Mouse (Mus musculus) neural tube, embryonic 15.5 days (tissue): ENCODE measurements around the gene Hpse2. TPM values are rescaled to one million over a fixed set of nuclear protein-coding genes. Genes with fewer than 3 reads are reported as not detected.

ENCODE experiments used
- ATAC-seq: fragments of 200-750 bp; cut with Nextera tagmentation; 2 replicates; pipeline ENCODE4 v1.8.0; 2017; ENCODE audit warnings: mild to moderate bottlenecking, moderate TSS enrichment, moderate library complexity; ENCODE audit not compliant: low FRiP score
- H3K27ac ChIP-seq: fragments of 300-500 bp; sonication (generic); replicated peaks from 2 replicates; pipeline ENCODE4 v1.5.1; 2015; ENCODE audit warnings: mild to moderate bottlenecking, inconsistent platforms
- H3K27me3 ChIP-seq: fragments of 300-500 bp; sonication (generic); replicated peaks from 2 replicates; pipeline ENCODE4 v1.6.1; 2015; ENCODE audit warnings: inconsistent platforms
- H3K36me3 ChIP-seq: fragments of 300-500 bp; sonication (generic); 2 replicates; pipeline ENCODE4 v1.6.1; 2015; ENCODE audit warnings: inconsistent platforms
- H3K4me1 ChIP-seq: fragments of 300-500 bp; sonication (generic); 2 replicates; pipeline ENCODE4 v1.6.1; 2015; ENCODE audit warnings: inconsistent platforms
- H3K4me2 ChIP-seq: fragments of 300-500 bp; sonication (generic); 2 replicates; pipeline ENCODE4 v1.6.1; 2015; ENCODE audit warnings: inconsistent platforms, mild to moderate bottlenecking, moderate library complexity
- H3K4me3 ChIP-seq: fragments of 300-500 bp; sonication (generic); replicated peaks from 2 replicates; pipeline ENCODE4 v1.5.1; 2015; ENCODE audit warnings: mild to moderate bottlenecking, inconsistent platforms
- H3K9ac ChIP-seq: fragments of 300-500 bp; sonication (generic); replicated peaks from 2 replicates; pipeline ENCODE4 v1.6.1; 2015; ENCODE audit warnings: mild to moderate bottlenecking, inconsistent platforms
- H3K9me3 ChIP-seq: fragments of 300-500 bp; sonication (generic); replicated peaks from 2 replicates; pipeline ENCODE4 v1.6.1; 2016; ENCODE audit warnings: inconsistent platforms
- WGBS: fragments of 180-500 bp; shearing (Covaris S2); methylation state at CpG from one replicate; pipeline ENCODE4 v1.1.7; 2015; ENCODE audit warnings: mixed read lengths; 5-methylcytosine and 5-hydroxymethylcytosine counted together
- polyA plus RNA-seq: library from polyadenylated mRNA; unstranded; fragments of >200 nt; fragmentation: Nextera tagmentation; extraction: Ambion mirVana; gene quantifications from 2 replicates; pipeline ENCODE4 v1.2.1, GENCODE M21; 2015

Hpse2 gene
- polyA plus RNA-seq, 1 experiment from 2014 or later = 0.24 TPM

DNA sequence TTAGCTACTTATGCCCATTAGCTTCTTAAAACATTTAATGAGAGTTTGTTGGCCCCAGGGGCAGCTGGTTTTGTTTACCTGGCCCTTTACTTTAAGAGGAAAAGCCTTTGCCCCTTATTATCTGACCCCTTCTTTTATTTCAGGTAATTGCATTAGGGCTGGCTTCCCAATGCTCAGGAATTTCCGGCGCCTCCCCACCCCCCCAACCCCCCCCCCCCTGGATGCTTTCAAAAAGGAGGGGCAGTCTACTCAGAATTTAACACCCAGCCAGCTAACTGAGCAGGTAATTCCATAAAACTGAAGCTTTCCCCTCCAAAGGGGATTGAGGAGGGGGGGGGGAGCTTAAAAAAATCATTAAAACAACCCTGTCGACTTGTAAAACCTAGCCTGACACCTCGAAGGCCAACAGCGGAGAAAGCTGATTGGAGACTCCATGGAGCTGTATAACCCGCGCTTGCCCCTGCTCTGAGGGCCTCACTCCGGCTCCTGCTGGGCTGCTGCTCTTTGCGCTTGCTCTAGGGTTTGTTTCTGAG lies 451.4 kb downstream of the Hpse2 start:
- Histone ChIP-seq H3K36me3 (no peaks in the 10 kb centered on the region), H3K27me3 (no peaks in the 10 kb centered on the region), H3K4me2 (no peak overlapping the region), H3K4me1 (no peaks in the 10 kb centered on the region), H3K4me3 (no peak overlapping the region), H3K9me3 (no peaks in the 10 kb centered on the region), H3K27ac (no peak overlapping the region), H3K9ac (no peak overlapping the region)
- 3% methylated on average over 9 of the region's 9 CpGs for WGBS
- ATAC-seq = no peak

DNA sequence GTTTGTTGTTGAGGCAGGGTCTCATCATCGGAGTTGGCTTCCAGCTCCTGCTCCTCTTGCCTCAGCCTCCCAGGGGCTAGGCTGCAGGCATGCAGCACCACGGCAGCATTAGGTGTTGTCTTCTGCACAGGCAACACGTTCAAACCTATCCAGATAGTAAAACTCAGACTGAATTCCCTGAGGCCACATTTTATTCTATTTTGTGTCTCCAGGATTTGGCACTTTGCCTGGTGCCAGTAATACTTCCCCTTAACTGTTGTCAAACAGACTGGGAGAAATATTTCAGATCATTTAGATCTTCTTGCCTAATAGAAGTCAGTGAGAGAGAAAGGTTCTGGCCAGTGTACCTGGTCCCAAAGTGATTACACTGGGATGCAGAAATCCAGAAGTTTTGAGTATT lies 458.5 kb downstream of the Hpse2 start:
- Histone ChIP-seq H3K27me3 (no peaks in the 10 kb centered on the region), H3K9ac (no peak overlapping the region), H3K4me2 (no peak overlapping the region), H3K27ac (no peak overlapping the region), H3K9me3 (no peaks in the 10 kb centered on the region), H3K4me1 (no peaks in the 10 kb centered on the region), H3K36me3 (no peaks in the 10 kb centered on the region), H3K4me3 (no peak overlapping the region)
- ATAC-seq = no peak
- 48% methylated on average over 3 of the region's 3 CpGs for WGBS

DNA sequence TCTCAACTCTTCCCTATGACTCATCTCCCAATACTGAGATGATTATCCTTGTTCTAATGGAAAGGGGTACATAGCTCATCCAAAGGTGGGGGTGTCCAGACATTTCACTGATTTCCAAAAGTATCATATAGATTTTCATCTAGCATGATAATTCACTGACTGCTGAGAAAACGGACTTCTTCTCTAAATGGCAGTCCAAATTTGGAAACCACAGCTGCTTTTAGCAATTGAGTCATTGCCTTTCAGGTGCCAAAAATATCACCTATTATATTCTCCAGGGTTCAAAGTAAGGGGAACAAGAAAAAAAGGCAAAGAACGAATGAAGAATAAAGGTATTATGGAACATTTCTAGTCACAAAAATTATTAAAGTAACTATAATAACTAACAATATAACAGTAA lies 459.9 kb downstream of the Hpse2 start:
- Histone ChIP-seq H3K27me3 (no peaks in the 10 kb centered on the region), H3K4me2 (no peak overlapping the region), H3K9ac (no peak overlapping the region), H3K9me3 (no peaks in the 10 kb centered on the region), H3K4me3 (no peak overlapping the region), H3K36me3 (no peaks in the 10 kb centered on the region), H3K27ac (no peak overlapping the region), H3K4me1 (no peaks in the 10 kb centered on the region)
- 79% methylated on average over 2 of the region's 2 CpGs for WGBS
- no peak for ATAC-seq

DNA sequence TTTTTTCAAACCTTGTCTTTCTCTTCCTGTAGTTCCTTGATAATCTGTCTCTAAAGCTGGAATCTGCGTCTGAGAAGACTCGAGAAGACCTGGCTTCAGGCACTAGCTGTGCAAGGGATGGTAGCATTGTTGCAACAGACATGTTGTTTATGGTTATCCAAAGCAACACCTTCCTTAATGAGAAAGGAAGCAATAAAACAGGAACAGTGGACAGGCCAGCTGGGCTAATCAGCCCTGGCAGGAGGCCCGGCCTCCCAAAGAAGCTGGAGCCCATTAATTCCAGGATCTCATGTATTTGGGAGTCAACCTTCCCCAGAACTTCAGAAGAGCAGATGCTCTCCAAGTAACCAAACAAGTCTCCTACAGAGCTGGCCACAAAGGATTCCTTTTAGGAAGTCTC lies 465.5 kb downstream of the Hpse2 start:
- Histone ChIP-seq H3K4me3 (no peak overlapping the region), H3K9ac (no peak overlapping the region), H3K27ac (no peak overlapping the region), H3K4me1 (no peaks in the 10 kb centered on the region), H3K36me3 (no peaks in the 10 kb centered on the region), H3K27me3 (no peaks in the 10 kb centered on the region), H3K4me2 (no peak overlapping the region), H3K9me3 (no peaks in the 10 kb centered on the region)
- 50% methylated on average over 3 of the region's 3 CpGs for WGBS
- ATAC-seq = no peak

GRCm38 (mm10) chr19:42913703-42914102 lies 474.5 kb downstream of the Hpse2 start:
- Histone ChIP-seq H3K27ac (no peak overlapping the region), H3K27me3 (no peaks in the 10 kb centered on the region), H3K4me3 (no peak overlapping the region), H3K4me1 (0 out of 2 replicates have a peak, but pooled peaks cover 4% of the 10 kb centered on the region), H3K9me3 (no peaks in the 10 kb centered on the region), H3K36me3 (no peaks in the 10 kb centered on the region), H3K9ac (no peak overlapping the region), H3K4me2 (no peak overlapping the region)
- no peak for ATAC-seq
- WGBS = 87% methylated on average over 5 of the region's 5 CpGs

DNA sequence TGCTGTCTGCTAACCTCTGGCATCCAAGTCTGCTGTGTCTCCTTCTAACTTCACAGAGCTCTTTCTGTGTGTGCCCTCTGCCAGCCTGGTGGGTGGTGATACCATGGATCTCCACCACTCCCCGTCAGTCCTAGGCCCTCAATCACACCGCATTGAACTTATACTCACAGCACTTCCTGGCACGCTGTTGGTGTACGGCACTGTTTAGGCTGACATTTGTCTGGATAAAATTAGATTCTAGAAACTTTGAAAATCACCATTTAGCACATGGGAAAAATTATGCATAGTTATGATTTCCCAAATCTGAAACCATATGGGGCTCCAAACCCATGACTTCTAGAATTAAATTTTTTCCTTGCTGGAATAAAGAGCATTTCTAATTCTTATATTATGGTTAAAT lies 478.4 kb downstream of the Hpse2 start:
- Histone ChIP-seq H3K4me3 (no peak overlapping the region), H3K9ac (no peak overlapping the region), H3K27me3 (no peaks in the 10 kb centered on the region), H3K36me3 (no peaks in the 10 kb centered on the region), H3K4me2 (no peak overlapping the region), H3K9me3 (no peaks in the 10 kb centered on the region), H3K4me1 (peaks cover 6% of the 10 kb centered on the region; the same call in 1 of the 2 replicates), H3K27ac (no peak overlapping the region)
- ATAC-seq = no peak
- 90% methylated on average over 4 of the region's 4 CpGs for WGBS

- Histone ChIP-seq H3K4me1 (peaks cover 16% of the 10 kb centered on the region), H3K4me2 (no peak overlapping the region), H3K36me3 (no peaks in the 10 kb centered on the region), H3K27me3 (no peaks in the 10 kb centered on the region), H3K4me3 (no peak overlapping the region), H3K9me3 (no peaks in the 10 kb centered on the region), H3K27ac (no peak overlapping the region), H3K9ac (no peak overlapping the region)
- ATAC-seq = no peak
- WGBS = 85% methylated on average over 6 of the region's 6 CpGs
Observed at GRCm38 (mm10) chr19:42908553-42908952, 479.6 kb downstream of the Hpse2 start.

DNA sequence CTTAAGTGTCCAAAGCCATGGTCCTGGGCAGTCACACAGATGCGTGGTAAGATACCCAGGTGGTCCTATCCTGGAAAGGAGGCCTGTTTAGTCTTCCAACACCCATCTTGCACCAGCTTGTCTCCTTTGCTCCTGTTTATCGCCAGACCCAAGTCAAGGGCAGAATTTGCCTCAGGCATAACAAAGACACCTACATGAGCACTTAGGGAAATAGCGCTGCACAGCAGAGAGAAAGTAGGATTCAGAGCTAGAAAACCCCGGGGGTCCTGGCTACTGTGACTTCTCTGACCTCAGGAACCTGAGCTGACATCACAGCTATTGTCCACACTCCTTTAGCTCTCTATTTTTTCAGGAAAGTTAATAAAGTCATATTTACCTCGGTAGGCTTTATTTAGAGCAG lies 481.8 kb downstream of the Hpse2 start:
- H3K27me3 ChIP-seq = no peaks in the 10 kb centered on the region
- no peak overlapping the region for H3K4me2 ChIP-seq
- no peak overlapping the region for H3K4me3 ChIP-seq
- H3K4me1 ChIP-seq = peaks cover 15% of the 10 kb centered on the region
- WGBS = 85% methylated on average over 5 of the region's 5 CpGs
- H3K9ac ChIP-seq = no peak overlapping the region
- no peaks in the 10 kb centered on the region for H3K9me3 ChIP-seq
- ATAC-seq = no peak
- no peak overlapping the region for H3K27ac ChIP-seq
- H3K36me3 ChIP-seq = no peaks in the 10 kb centered on the region

- H3K4me3 ChIP-seq = no peak overlapping the region
- ATAC-seq = no peak
- WGBS = 32% methylated on average over 7 of the region's 7 CpGs
- no peaks in the 10 kb centered on the region for H3K27me3 ChIP-seq
- no peak overlapping the region for H3K4me2 ChIP-seq
- H3K9me3 ChIP-seq = no peaks in the 10 kb centered on the region
- no peaks in the 10 kb centered on the region for H3K36me3 ChIP-seq
- no peak overlapping the region for H3K27ac ChIP-seq
- peaks cover 12% of the 10 kb centered on the region for H3K4me1 ChIP-seq
- H3K9ac ChIP-seq = no peak overlapping the region
Observed at GRCm38 (mm10) chr19:42904726-42905125, 483.4 kb downstream of the Hpse2 start.

GRCm38 (mm10) chr19:42904240-42904639 lies 483.9 kb downstream of the Hpse2 start:
- Histone ChIP-seq H3K9me3 (no peaks in the 10 kb centered on the region), H3K4me1 (peaks cover 12% of the 10 kb centered on the region), H3K9ac (no peak overlapping the region), H3K27me3 (no peaks in the 10 kb centered on the region), H3K27ac (0 out of 2 replicates have a peak overlapping the region, but pooled peaks have one; percentile 33), H3K4me3 (no peak overlapping the region), H3K4me2 (no peak overlapping the region), H3K36me3 (no peaks in the 10 kb centered on the region)
- peak; percentile 38; the same call in 1 of the 2 replicates for ATAC-seq
- WGBS = 24% methylated on average over 4 of the region's 4 CpGs

DNA sequence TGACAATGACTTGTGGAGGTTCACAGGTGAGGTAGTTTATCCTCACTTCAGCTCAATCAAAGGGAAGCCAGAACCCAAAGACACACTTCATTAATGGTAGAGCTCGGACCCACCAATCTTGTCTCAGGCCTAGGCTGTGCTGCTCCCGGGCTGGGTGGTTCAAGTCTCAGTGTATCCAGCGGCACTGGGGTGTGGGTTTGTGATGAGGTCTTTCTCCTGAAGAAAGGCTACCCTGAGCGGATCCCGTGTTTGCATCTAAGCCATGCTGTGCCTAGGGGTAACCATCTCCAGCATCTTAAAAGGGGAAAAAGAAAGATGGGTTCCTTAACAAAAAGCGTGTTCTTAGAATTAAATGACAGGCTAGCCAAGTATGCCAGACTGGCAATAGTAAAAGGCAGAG lies 484.3 kb downstream of the Hpse2 start:
- H3K27me3 ChIP-seq = no peaks in the 10 kb centered on the region
- H3K4me3 ChIP-seq = no peak overlapping the region
- 0 out of 2 replicates have a peak overlapping the region, but pooled peaks have one; percentile 33 for H3K27ac ChIP-seq
- 52% methylated on average over 6 of the region's 6 CpGs for WGBS
- no peak overlapping the region for H3K9ac ChIP-seq
- no peaks in the 10 kb centered on the region for H3K36me3 ChIP-seq
- no peaks in the 10 kb centered on the region for H3K9me3 ChIP-seq
- ATAC-seq = no peak
- H3K4me2 ChIP-seq = no peak overlapping the region
- peaks cover 12% of the 10 kb centered on the region for H3K4me1 ChIP-seq

- ATAC-seq = no peak
- Histone ChIP-seq H3K4me3 (no peak overlapping the region), H3K9ac (no peak overlapping the region), H3K27me3 (no peaks in the 10 kb centered on the region), H3K27ac (no peak overlapping the region), H3K9me3 (no peaks in the 10 kb centered on the region), H3K4me1 (peaks cover 12% of the 10 kb centered on the region), H3K36me3 (no peaks in the 10 kb centered on the region), H3K4me2 (no peak overlapping the region)
- 71% methylated on average over 6 of the region's 6 CpGs for WGBS
Observed at GRCm38 (mm10) chr19:42902410-42903021, 485.6 kb downstream of the Hpse2 start.
